Mouse (Mus musculus): ENCODE data around the gene Chad. TPM values are rescaled to one million over a fixed set of nuclear protein-coding genes. Genes with fewer than 3 reads are reported as not detected.

The Chad gene
- total RNA-seq, 4 experiments from 2014 or later: 0.21 TPM; not detected in 3

DNA sequence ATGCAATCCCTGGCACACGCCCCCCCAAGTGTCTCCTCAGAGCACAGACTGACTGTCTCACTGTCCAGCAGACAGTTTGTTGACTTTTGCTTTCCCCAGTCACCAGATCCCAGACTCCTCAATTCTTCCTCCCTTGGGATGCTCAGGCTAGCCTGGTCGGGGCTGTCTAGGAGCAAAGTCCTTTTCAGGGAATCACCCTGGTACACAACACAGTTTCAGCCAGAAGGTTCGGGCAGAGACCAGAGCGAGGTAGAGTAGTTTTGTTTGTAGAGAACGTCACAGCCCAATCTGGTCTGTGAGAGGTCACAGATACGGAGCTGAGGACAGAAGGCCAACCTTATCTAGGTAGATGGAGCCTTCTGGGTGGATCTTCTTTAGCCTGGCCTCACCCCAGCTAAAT lies 1.7 kb downstream of the Chad start:
- no peak for DNase-seq

- DNase-seq: no peak
Observed at GRCm38 (mm10) chr11:94567326-94567725, 2.5 kb downstream of the Chad start.

DNA sequence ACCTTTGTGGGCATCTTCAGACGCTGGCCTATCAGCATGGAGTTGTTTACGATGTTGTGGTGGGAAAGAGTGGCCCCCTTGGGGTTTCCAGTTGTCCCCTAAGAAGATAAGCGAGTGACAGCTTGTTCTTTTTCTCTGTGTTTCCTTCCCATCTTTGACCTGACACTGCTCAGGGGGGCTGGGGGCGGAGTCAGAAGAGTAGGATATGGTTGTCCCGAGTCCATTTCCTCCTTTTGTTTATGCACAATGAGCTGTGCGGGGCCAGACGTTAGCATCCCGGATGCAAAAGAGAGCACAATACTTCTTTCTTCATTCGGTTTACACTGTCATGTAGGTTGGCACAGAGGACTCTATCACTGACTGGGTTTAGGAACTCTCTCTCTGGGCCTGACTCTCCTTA lies 5.8 kb downstream of the Chad start:
- DNase-seq: peak; percentile 45

DNA sequence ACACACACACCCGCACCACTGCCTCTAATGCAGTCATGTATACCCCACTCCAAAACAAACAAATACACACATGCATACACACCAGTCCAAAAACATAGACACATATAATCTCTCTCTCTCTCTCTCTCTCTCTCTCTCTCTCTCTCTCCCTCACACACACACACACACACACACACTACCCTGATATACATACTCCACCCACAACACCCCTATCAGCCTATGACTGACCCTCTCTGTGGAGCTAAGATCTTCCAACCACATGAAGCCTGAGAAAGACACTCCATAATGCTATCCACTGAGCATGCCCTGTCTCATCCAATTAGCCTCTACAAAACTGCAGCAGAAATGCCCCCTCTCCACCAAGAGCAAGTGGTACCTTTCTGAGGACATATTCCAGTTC lies 7.0 kb downstream of the Chad start:
- DNase-seq: no peak

GRCm38 (mm10) chr11:94574560-94574959 lies 9.7 kb downstream of the Chad start:
- no peak for DNase-seq

DNA sequence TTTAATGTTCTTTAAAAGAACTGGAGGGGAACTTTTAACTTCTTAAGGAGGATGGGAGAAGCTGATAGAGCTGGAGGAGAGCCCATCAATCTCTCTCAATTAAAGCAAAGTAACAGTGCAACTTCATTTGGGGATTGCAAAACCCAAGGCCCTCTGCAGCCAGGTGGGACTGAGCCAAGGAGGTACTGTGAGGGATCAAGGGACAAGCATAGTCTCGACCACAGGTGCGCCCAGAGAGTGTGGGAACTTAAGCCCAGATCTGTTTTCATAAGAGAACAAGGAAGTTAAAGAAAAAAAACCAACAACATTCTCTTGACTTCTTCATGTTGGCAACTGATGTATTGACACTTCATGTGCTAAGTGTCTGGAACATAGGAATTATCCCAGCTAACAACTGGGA lies 10.2 kb downstream of the Chad start:
- no peak for DNase-seq

GRCm38 (mm10) chr11:94576361-94576760 lies 11.5 kb downstream of the Chad start:
- no peak for DNase-seq

DNA sequence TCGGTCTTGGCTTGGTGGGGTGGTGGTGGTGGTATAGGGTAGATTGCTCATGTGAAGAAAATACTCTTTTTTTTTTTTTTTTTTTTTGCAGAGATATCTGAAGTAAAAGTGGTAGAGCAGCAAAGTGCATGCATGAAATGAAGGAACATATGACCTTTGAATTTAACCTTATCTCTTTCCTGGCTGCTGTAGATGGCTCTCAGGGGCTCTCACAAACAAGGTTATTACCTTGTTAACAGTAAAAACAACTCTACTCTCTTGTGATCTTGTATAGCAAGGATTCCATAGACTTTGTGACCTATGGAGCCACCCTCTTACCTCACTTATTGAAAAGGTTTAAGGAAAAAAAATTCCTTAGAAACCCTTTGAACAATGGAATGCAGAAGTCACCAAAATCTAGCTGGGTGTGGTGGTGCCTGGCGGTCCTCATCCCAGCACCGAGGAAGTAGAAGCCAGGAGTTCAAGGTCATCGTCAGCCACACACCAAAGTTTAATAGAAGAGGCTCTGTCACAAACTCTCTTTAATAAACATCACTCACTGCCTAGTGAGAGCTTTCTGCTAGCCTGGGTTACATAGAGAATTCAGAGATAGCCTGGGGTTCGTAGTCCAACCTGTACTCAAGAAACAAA lies 15.4 kb downstream of the Chad start:
- DNase-seq: no peak

- DNase-seq: no peak
Observed at GRCm38 (mm10) chr11:94585091-94585490, 20.2 kb downstream of the Chad start.

GRCm38 (mm10) chr11:94587511-94587910 lies 22.7 kb downstream of the Chad start:
- no peak for DNase-seq

GRCm38 (mm10) chr11:94596311-94596852 lies 31.5 kb downstream of the Chad start:
- DNase-seq: no peak

- peak; percentile 93 for DNase-seq
Observed at GRCm38 (mm10) chr11:94597319-94597718, 32.5 kb downstream of the Chad start.

DNA sequence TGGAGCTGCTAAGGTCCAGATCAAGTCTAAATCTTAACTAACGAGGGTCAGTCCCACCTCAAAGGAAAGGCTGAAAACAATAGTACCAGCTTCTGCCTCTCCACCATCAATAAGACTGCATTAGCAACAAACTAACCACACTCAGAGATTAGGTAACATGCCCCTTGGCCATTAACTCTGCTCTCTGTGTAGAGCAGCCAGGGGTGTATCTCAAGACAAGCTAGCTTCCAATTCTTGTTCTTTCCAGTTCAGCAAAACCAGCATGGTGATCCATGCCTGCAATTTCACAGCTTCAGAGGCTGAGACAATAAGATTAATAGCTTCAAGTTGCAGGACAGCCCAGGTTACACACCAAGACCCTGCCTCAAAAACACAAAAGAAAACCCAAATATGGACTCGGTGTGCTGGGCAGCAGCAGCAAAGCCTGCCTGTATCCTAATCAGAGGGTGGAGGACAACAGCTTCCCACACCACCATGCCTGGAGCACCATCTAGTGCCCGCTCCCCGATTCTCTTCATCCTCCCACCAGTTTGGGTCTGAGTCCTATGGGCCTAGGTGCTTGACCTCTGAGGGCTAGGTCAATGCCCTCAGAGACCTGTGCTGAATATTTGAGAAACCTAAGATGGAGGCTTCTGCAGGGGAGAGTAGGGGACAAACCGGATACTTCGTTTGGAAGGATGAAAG lies 33.7 kb downstream of the Chad start:
- no peak for DNase-seq

DNA sequence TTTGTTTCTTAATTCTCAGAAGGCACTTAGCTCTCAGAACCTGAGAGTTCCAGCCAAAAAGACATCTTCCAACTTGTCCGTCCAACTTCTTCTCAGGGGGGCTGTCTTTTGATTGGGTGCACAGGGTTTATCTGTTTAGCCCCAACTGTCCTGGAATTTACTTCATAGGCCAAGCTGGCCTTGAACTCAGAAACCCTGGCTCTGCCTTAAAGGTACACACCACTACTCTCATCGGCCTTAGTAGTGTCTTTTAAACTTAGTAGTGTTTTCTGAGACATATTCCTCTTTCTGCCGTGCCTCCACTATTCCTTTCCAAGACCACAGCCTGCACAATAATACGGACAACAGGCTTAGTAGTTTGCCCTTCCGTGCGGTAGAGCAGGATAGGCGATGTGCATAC lies 35.6 kb downstream of the Chad start:
- DNase-seq: no peak

DNA sequence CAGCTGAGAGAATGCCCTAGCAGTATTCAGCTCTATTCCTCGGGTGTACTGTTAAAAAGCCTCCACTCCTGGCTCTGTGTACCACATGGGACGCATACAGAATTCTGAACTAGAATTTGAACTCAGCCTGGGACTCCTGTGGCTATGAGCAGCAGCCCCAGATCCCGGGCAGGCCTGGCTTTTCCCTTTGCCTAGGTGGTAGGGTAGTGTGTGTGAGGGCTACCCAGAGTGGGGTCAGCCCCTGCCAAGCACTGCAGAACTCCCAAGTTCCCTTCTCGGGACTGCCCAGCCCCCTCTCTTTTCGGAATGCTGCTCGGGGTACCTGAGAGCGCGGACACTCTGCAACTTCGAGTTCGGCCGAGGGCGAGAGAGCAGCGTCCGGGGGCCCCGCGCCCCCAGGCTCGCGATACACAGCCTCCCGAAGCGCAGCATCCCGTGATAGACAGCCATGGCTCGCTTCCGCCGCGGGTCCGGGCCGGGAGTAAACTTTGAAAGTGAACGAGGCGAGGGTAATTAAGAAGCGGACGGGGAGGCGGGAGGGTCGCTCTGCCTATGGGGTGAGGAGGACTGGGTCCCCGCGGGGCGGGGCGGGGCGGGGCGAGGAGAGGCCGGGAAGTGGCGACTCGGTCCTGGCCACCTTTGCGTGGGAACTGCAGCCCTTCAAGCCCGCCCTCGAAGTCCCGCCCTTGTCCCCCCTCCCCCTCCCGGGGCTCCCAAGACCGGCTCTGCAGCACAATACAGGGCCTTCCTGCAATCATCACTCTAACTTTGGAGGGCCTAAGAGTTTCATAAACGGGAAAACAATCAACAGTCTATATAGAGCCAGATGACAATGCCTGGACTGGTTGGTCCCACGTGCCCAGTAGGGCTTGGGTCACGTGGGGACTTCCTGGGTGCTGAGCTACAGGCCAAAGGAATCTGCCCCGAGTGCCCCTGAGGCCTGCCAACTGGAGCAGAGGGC lies 36.8 kb downstream of the Chad start, which contains the start of gene Acsf2:
Gene Acsf2, minus strand, starts transcription at position 551 of the 961 bp plus-strand sequence.
- DNase-seq: peak; percentile 86

DNA sequence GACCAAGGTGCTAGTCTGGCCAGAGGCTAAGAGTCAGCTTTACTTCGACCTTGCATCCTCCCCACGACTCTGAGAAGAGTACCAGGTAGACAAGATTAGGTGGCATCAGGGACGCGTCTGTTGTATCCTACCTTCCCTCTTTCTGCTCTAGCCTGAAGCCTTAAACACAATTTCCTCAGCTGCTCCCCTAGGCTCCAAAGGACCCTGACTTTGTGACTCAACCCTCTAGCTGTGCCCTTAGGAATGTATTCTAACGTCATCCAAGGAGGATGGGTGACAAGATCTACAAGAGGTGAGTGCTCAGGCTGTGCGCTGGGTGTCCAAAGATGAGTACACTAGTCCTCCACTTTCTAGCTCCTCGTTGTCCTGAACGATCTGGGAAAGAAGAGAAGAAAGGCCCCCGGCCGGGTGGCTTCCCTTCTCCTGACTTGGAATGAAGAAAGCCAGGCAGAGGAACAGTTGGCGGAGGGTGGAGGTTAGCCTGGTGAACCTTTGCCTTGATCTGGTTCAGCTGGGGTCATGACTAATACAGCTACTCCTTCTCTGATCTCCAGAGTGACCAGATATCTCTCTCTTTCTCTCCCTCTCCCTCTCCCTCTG lies 37.6 kb downstream of the Chad start:
- DNase-seq: peak; percentile 38

DNA sequence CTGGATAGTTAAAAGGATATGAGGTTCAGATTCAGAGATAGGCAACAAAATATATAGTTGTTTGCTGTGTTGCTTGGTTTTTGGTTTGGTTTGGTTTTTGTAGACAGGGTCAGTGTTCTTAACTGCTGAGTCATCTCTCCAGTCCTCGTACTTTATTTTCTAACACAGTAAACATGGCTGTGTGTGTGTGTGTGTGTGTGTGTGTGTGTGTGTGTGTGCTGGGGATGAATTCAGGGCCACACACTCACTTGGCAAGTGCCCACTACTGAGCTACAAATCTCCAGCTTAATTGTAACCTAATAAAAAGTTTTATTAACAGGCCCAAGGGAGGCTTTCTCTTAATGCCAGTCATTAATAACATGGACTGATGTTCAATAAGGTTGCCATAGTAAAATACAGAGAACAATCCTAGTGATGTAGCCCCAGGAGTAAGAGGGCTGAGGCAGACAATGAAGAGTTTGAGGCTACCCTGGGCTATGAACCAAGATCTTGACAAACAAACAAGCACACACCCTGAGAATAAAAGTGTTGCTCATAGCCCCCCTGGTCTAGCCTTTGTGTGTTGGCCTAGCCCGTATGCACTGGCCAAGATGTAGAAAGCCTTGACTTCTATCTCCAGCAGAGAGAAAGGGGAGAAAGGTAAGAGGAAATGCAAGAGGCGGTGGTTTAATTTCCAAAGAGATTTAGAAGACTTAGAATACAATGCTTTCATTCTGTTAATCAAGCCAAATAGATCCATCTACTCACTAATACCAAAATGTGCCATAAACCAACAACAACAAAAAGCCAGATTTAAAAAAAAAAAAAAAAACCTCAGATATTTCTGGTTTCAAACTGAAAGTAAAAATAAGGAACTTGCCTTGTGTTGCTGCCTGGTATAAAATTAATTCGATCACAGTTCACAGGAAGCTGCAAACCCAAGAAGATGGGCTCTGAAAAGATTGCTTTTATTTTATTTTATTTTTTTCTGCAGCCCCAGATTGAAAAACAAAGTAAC lies 46.2 kb downstream of the Chad start:
- no peak for DNase-seq

- DNase-seq: no peak
Observed at GRCm38 (mm10) chr11:94614603-94615002, 49.8 kb downstream of the Chad start.

GRCm38 (mm10) chr11:94615494-94615893 lies 50.6 kb downstream of the Chad start:
- DNase-seq: no peak

DNA sequence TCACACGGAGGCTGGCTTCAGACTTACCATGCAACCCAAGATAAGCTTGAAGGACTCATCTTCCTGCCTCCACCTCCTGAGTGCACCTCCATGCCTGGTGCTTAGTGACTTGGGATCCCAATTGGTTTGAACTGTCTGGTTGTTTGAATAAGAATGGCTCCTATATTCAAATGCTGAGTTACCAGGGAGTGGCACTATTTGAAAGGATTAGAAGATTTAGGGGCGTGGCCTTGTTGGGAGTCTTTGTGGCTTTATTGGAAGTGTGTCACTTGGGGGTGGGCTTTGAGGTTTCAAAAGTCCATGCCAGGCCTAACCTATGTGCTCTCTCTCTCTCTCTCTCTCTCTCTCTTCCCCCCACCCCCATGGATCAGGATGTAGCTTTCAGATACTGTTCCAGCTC lies 52.8 kb downstream of the Chad start:
- DNase-seq: no peak

Measured in adrenal gland, adult 8-10 months (tissue).